8 mouse cellular contexts compared by ENCODE assay signal in the genomic region with DNA sequence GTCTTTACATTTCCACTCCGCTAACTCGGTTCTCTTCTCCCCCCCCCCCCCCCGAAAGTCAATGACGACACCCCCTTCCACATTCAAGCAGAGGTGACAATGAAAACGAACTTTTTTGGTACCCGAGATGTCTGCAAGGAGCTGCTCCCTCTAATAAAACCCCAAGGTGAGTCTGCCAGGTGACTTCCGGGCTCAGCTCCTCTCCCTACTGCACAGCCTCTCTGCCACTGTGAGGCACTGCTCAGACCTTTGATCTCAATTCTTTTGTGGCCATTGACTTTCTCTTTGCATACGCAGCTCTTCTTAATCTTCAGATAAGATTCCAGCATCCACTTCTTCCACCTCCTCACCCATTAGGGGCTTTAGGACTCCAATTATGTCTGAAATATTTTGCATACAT. TPM values are rescaled to one million over a fixed set of nuclear protein-coding genes. Genes with fewer than 3 reads are reported as not detected.
A peak's percentile ranks its signal among the peaks of the same experiment; 100 is the strongest.
DNase-seq lines count a peak whose midpoint lies in the region; ATAC-seq and TF ChIP-seq lines count a peak whose summit lies in the region.

No protein-coding gene starts in this region.

- TF ChIP-seq POLR2A in limb, embryonic 14.5 days (IDR thresholded peaks at IDR 0.05; ENCODE audit: borderline replicate concordance, extremely low read depth, insufficient read depth, insufficient read length): no peak
- TF ChIP-seq POLR2A in kidney, adult 2 months (IDR thresholded peaks at IDR 0.05; ENCODE audit: low read depth, low read length): no peak

- peaks cover 18% of the 10 kb centered on the region for H3K36me3 ChIP-seq in lung, embryonic 14.5 days (ENCODE audit: insufficient read depth)
- peaks cover 19% of the 10 kb centered on the region for H3K36me3 ChIP-seq in forebrain, embryonic 12.5 days (replicated peaks)
- peaks cover 19% of the 10 kb centered on the region for H3K36me3 ChIP-seq in limb, embryonic 14.5 days (ENCODE audit: control insufficient read depth, insufficient read depth, low read length)
- H3K36me3 ChIP-seq in stomach, embryonic 14.5 days (ENCODE audit: control insufficient read depth, insufficient read depth, low read length): peaks cover 6% of the 10 kb centered on the region
- no peaks in the 10 kb centered on the region; the same call in 1 of the 2 replicates for H3K36me3 ChIP-seq in kidney, adult 2 months (ENCODE audit: control insufficient read depth, insufficient read depth, low read length)

- peak overlapping the region; percentile 88 for H3K4me2 ChIP-seq in lung, embryonic 14.5 days
- peak overlapping the region; percentile 76 for H3K4me2 ChIP-seq in forebrain, embryonic 12.5 days
- peak overlapping the region; percentile 76 for H3K4me2 ChIP-seq in limb, embryonic 14.5 days (replicated peaks; ENCODE audit: low read depth, low read length, severe bottlenecking)
- H3K4me2 ChIP-seq in stomach, embryonic 14.5 days (replicated peaks; ENCODE audit: low read depth, low read length): peak overlapping the region; percentile 76

- WGBS in lung, embryonic 14.5 days: 57% methylated on average over 7 of the region's 8 CpGs
- WGBS in forebrain, embryonic 12.5 days: 73% methylated on average over 8 of the region's 8 CpGs
- WGBS in limb, embryonic 14.5 days: 66% methylated on average over 8 of the region's 8 CpGs
- WGBS in stomach, embryonic 14.5 days: 48% methylated on average over 8 of the region's 8 CpGs
- 48% methylated on average over 8 of the region's 8 CpGs for WGBS in kidney, adult 2 months

- no peak overlapping the region for H3K27ac ChIP-seq in lung, embryonic 14.5 days (ENCODE audit: low read depth)
- no peak overlapping the region for H3K27ac ChIP-seq in forebrain, embryonic 12.5 days
- H3K27ac ChIP-seq in limb, embryonic 14.5 days (replicated peaks; ENCODE audit: low read depth, low read length): no peak overlapping the region
- no peak overlapping the region for H3K27ac ChIP-seq in stomach, embryonic 14.5 days (ENCODE audit: low read length)
- H3K27ac ChIP-seq in kidney, adult 2 months (ENCODE audit: insufficient read depth, low read depth, low read length): no peak overlapping the region

- H3K4me1 ChIP-seq in lung, embryonic 14.5 days (ENCODE audit: insufficient read depth): peaks cover 4% of the 10 kb centered on the region; the same call in 1 of the 2 replicates
- peaks cover 23% of the 10 kb centered on the region for H3K4me1 ChIP-seq in forebrain, embryonic 12.5 days
- peaks cover 16% of the 10 kb centered on the region for H3K4me1 ChIP-seq in limb, embryonic 14.5 days (ENCODE audit: control insufficient read depth, insufficient read depth, low read length)
- H3K4me1 ChIP-seq in stomach, embryonic 14.5 days (ENCODE audit: control insufficient read depth, insufficient read depth, low read length): peaks cover 3% of the 10 kb centered on the region; the same call in 1 of the 2 replicates
- peaks cover 13% of the 10 kb centered on the region for H3K4me1 ChIP-seq in kidney, adult 2 months (ENCODE audit: control insufficient read depth, insufficient read depth, low read length)

- peak overlapping the region; percentile 67 for H3K4me3 ChIP-seq in lung, embryonic 14.5 days (ENCODE audit: low read depth, low read length)
- peak overlapping the region; percentile 63 for H3K4me3 ChIP-seq in forebrain, embryonic 12.5 days (replicated peaks)
- H3K4me3 ChIP-seq in limb, embryonic 14.5 days (replicated peaks; ENCODE audit: low read length): peak overlapping the region; percentile 68
- peak overlapping the region; percentile 58 for H3K4me3 ChIP-seq in stomach, embryonic 14.5 days (ENCODE audit: low read depth, low read length)
- no peak overlapping the region for H3K4me3 ChIP-seq in kidney, adult 2 months (ENCODE audit: insufficient read depth, low read depth, low read length)

- peak overlapping the region; percentile 75; the same call in 1 of the 2 replicates for H3K9ac ChIP-seq in lung, embryonic 14.5 days
- no peak overlapping the region for H3K9ac ChIP-seq in forebrain, embryonic 12.5 days
- H3K9ac ChIP-seq in limb, embryonic 14.5 days (ENCODE audit: low read depth, low read length, severe bottlenecking): peak overlapping the region; percentile 77; the same call in 1 of the 2 replicates
- H3K9ac ChIP-seq in stomach, embryonic 14.5 days (replicated peaks; ENCODE audit: low read depth, low read length): no peak overlapping the region

- H3K27me3 ChIP-seq in lung, embryonic 14.5 days (ENCODE audit: insufficient read depth, low read length): no peaks in the 10 kb centered on the region
- H3K27me3 ChIP-seq in forebrain, embryonic 12.5 days: peaks cover 4% of the 10 kb centered on the region; the same call in 1 of the 2 replicates
- H3K27me3 ChIP-seq in limb, embryonic 14.5 days (ENCODE audit: control insufficient read depth, insufficient read depth, low read length): no peaks in the 10 kb centered on the region
- no peaks in the 10 kb centered on the region for H3K27me3 ChIP-seq in stomach, embryonic 14.5 days (ENCODE audit: control insufficient read depth, insufficient read depth, low read length)
- H3K27me3 ChIP-seq in kidney, adult 2 months (replicated peaks; ENCODE audit: control insufficient read depth, insufficient read depth, low read length): no peaks in the 10 kb centered on the region

- TF ChIP-seq CTCF in lung, embryonic 14.5 days (IDR thresholded peaks at IDR 0.05; ENCODE audit: low read depth): no peak
- TF ChIP-seq CTCF in kidney, adult 2 months (conservative IDR thresholded peaks at IDR 0.05; ENCODE audit: insufficient read depth, insufficient read length, low read depth, low read length): no peak

- DNase-seq in lung, embryonic 14.5 days: no peak
- DNase-seq in lung, postnatal 10 days: no peak
- DNase-seq in limb, embryonic 14.5 days (ENCODE audit: low spot score): no peak
- DNase-seq in kidney, adult 2 months: no peak
- no peak for DNase-seq in frontal cortex, postnatal 10 days (ENCODE audit: low spot score in 2 of 2)

- H3K9me3 ChIP-seq in lung, embryonic 14.5 days (ENCODE audit: low read depth, low read length): no peaks in the 10 kb centered on the region
- no peaks in the 10 kb centered on the region for H3K9me3 ChIP-seq in forebrain, embryonic 12.5 days
- no peaks in the 10 kb centered on the region for H3K9me3 ChIP-seq in limb, embryonic 14.5 days (ENCODE audit: control insufficient read depth, low read length)
- no peaks in the 10 kb centered on the region for H3K9me3 ChIP-seq in stomach, embryonic 14.5 days (ENCODE audit: control insufficient read depth, low read depth, low read length)

- no peak for ATAC-seq in lung, embryonic 14.5 days (ENCODE audit: insufficient read depth)
- no peak for ATAC-seq in forebrain, embryonic 12.5 days (ENCODE audit: low FRiP score)
- no peak for ATAC-seq in limb, embryonic 14.5 days (ENCODE audit: low FRiP score, low read depth)
- no peak for ATAC-seq in stomach, embryonic 14.5 days (ENCODE audit: insufficient number of reproducible peaks, insufficient read depth, low FRiP score, low read depth)
- no peak for ATAC-seq in megakaryocyte, adult 5-6 weeks (ENCODE audit: poor library complexity, severe bottlenecking)

RNA-seq across cellular contexts. Expression of gene Cbr1, which starts 3.1 kb away (rescaled TPM):
- 87.0 and 94.3 TPM in 2 replicates for polyA plus RNA-seq in lung, embryonic 14.5 days (2014; fragmentation: Nextera tagmentation; extraction: Ambion mirVana)
- 108 and 112 TPM in 2 replicates for polyA plus RNA-seq in forebrain, embryonic 12.5 days (2016; fragmentation: Nextera tagmentation; extraction: Ambion mirVana)
- polyA plus RNA-seq in limb, embryonic 14.5 days (2012; rRNA removed): 121 and 124 TPM in 2 replicates
- 82.9 and 94.5 TPM in 2 replicates for polyA plus RNA-seq in limb, embryonic 14.5 days (2014; fragmentation: Nextera tagmentation; extraction: Ambion mirVana)
- 89.9 and 95.9 TPM in 2 replicates for polyA plus RNA-seq in stomach, embryonic 14.5 days (2014; fragmentation: Nextera tagmentation; extraction: Ambion mirVana)
- 691 and 847 TPM in 2 replicates for polyA plus RNA-seq in kidney, adult 2 months (2012; rRNA removed)
- 3.2 and 4.8 TPM in 2 replicates for total RNA-seq in megakaryocyte, adult 5-6 weeks (2015)
- 4.8 and 6.6 TPM in 2 replicates for total RNA-seq in megakaryocyte, adult 5-6 weeks (2017)

RNA-seq across cellular contexts. Expression of gene Setd4, which starts 4.9 kb away (rescaled TPM):
- 10.3 and 12.0 TPM in 2 replicates for polyA plus RNA-seq in lung, embryonic 14.5 days (2014; fragmentation: Nextera tagmentation; extraction: Ambion mirVana)
- polyA plus RNA-seq in forebrain, embryonic 12.5 days (2016; fragmentation: Nextera tagmentation; extraction: Ambion mirVana): 15.8 and 17.2 TPM in 2 replicates
- polyA plus RNA-seq in limb, embryonic 14.5 days (2012; rRNA removed): 17.1 and 19.9 TPM in 2 replicates
- 11.7 and 12.9 TPM in 2 replicates for polyA plus RNA-seq in limb, embryonic 14.5 days (2014; fragmentation: Nextera tagmentation; extraction: Ambion mirVana)
- polyA plus RNA-seq in stomach, embryonic 14.5 days (2014; fragmentation: Nextera tagmentation; extraction: Ambion mirVana): 11.5 and 14.3 TPM in 2 replicates
- 6.8 and 8.2 TPM in 2 replicates for polyA plus RNA-seq in kidney, adult 2 months (2012; rRNA removed)
- total RNA-seq in megakaryocyte, adult 5-6 weeks (2015): 3.9 and 6.7 TPM in 2 replicates
- 1.9 and 2.7 TPM in 2 replicates for total RNA-seq in megakaryocyte, adult 5-6 weeks (2017)

RNA-seq across cellular contexts. Expression of gene Gm5678, which starts 19.2 kb away (rescaled TPM):
- not detected in 2 replicates for polyA plus RNA-seq in lung, embryonic 14.5 days (2014; fragmentation: Nextera tagmentation; extraction: Ambion mirVana)
- polyA plus RNA-seq in forebrain, embryonic 12.5 days (2016; fragmentation: Nextera tagmentation; extraction: Ambion mirVana): not detected in 2 replicates
- not detected in 2 replicates for polyA plus RNA-seq in limb, embryonic 14.5 days (2012; rRNA removed)
- not detected in 2 replicates for polyA plus RNA-seq in limb, embryonic 14.5 days (2014; fragmentation: Nextera tagmentation; extraction: Ambion mirVana)
- polyA plus RNA-seq in stomach, embryonic 14.5 days (2014; fragmentation: Nextera tagmentation; extraction: Ambion mirVana): not detected in 2 replicates
- polyA plus RNA-seq in kidney, adult 2 months (2012; rRNA removed): not detected in 2 replicates
- total RNA-seq in megakaryocyte, adult 5-6 weeks (2015): not detected in 2 replicates
- total RNA-seq in megakaryocyte, adult 5-6 weeks (2017): not detected in 2 replicates

Comparison
In these comparisons a context has a peak if more than half of its experiments do, and no peak if none do; other contexts are left out.
1. H3K9ac ChIP-seq: peak in lung, embryonic 14.5 days (single experiment) and limb, embryonic 14.5 days (single experiment); none in forebrain, embryonic 12.5 days (single experiment) and stomach, embryonic 14.5 days (single experiment).
2. Peak in every context shown above with its lines, with median percentiles within 50 percentile points of each other: H3K4me2 ChIP-seq.